Mouse (Mus musculus): Measurements from ENCODE around the gene Mob3a. TPM values are rescaled to one million over a fixed set of nuclear protein-coding genes. Genes with fewer than 3 reads are reported as not detected.

The Mob3a gene
- 33.3 and 34.2 TPM in 2 replicates for polyA plus RNA-seq (2012; rRNA removed)

GRCm38 (mm10) chr10:80701721-80702535 lies at the start of gene Mob3a, which contains the start of gene Izumo4:
Gene Mob3a (minus strand): TSS chr10:80701977.
Gene Izumo4 (plus strand): TSS chr10:80702184.

GRCm38 (mm10) chr10:80742180-80742978 lies 40.6 kb upstream of the Mob3a start, which contains the start of gene Ap3d1:
Gene Ap3d1 (minus strand): TSS chr10:80742264.

GRCm38 (mm10) chr10:80677942-80678436 lies 23.8 kb downstream of the Mob3a start, which contains the start of gene Mknk2:
Gene Mknk2 (minus strand): TSS chr10:80678112.

GRCm38 (mm10) chr10:80656863-80657623 lies 44.7 kb downstream of the Mob3a start, which contains the start of gene Btbd2:
Gene Btbd2 (minus strand): TSS chr10:80657071.

Other genes with a start within 250 kb of the Mob3a start
- gene Onecut3, start 207.1 kb downstream of the Mob3a start, polyA plus RNA-seq (2012; rRNA removed): 1.8 and 1.9 TPM in 2 replicates
- 0.56 TPM in 2 replicates for gene Atp8b3, start 162.9 kb downstream of the Mob3a start, polyA plus RNA-seq (2012; rRNA removed)
- 35.8 and 43.3 TPM in 2 replicates for gene Rexo1, start 140.4 kb downstream of the Mob3a start, polyA plus RNA-seq (2012; rRNA removed)
- 16.9 and 17.9 TPM in 2 replicates for gene Klf16, start 124.7 kb downstream of the Mob3a start, polyA plus RNA-seq (2012; rRNA removed)
- 158 and 169 TPM in 2 replicates for gene Abhd17a, start 111.6 kb downstream of the Mob3a start, polyA plus RNA-seq (2012; rRNA removed)
- gene Scamp4, start 99.1 kb downstream of the Mob3a start, polyA plus RNA-seq (2012; rRNA removed): 48.0 and 52.2 TPM in 2 replicates
- 7.8 and 8.9 TPM in 2 replicates for gene Adat3, start 99.1 kb downstream of the Mob3a start, polyA plus RNA-seq (2012; rRNA removed)
- gene Gm49322, start 96.0 kb downstream of the Mob3a start, polyA plus RNA-seq (2012; rRNA removed): 3.7 and 4.2 TPM in 2 replicates
- 179 and 190 TPM in 2 replicates for gene Csnk1g2, start 79.1 kb downstream of the Mob3a start, polyA plus RNA-seq (2012; rRNA removed)
- 67.4 and 77.7 TPM in 2 replicates for gene Btbd2, start 44.9 kb downstream of the Mob3a start, polyA plus RNA-seq (2012; rRNA removed)
- gene Mknk2, start 23.9 kb downstream of the Mob3a start, polyA plus RNA-seq (2012; rRNA removed): 72.1 and 74.4 TPM in 2 replicates
- 82.4 and 83.5 TPM in 2 replicates for gene Izumo4, start 207 bp upstream of the Mob3a start, polyA plus RNA-seq (2012; rRNA removed)
- 155 and 167 TPM in 2 replicates for gene Ap3d1, start 40.3 kb upstream of the Mob3a start, polyA plus RNA-seq (2012; rRNA removed)
- 28.5 and 36.1 TPM in 2 replicates for gene Dot1l, start 53.2 kb upstream of the Mob3a start, polyA plus RNA-seq (2012; rRNA removed)
- gene Sf3a2, start 96.2 kb upstream of the Mob3a start, polyA plus RNA-seq (2012; rRNA removed): 60.0 and 71.0 TPM in 2 replicates
- 107 TPM in 2 replicates for gene Plekhj1, start 96.6 kb upstream of the Mob3a start, polyA plus RNA-seq (2012; rRNA removed)
- 1.5 and 1.9 TPM in 2 replicates for gene Amh, start 103.3 kb upstream of the Mob3a start, polyA plus RNA-seq (2012; rRNA removed)
- gene Jsrp1, start 111.5 kb upstream of the Mob3a start, polyA plus RNA-seq (2012; rRNA removed): 0.63 and 2.8 TPM in 2 replicates
- gene Oaz1, start 124.7 kb upstream of the Mob3a start, polyA plus RNA-seq (2012; rRNA removed): 634 and 715 TPM in 2 replicates
- 14.4 and 14.9 TPM in 2 replicates for gene Lingo3, start 142.1 kb upstream of the Mob3a start, polyA plus RNA-seq (2012; rRNA removed)
- 352 and 380 TPM in 2 replicates for gene Lsm7, start 153.2 kb upstream of the Mob3a start, polyA plus RNA-seq (2012; rRNA removed)
- 111 and 118 TPM in 2 replicates for gene Sppl2b, start 153.3 kb upstream of the Mob3a start, polyA plus RNA-seq (2012; rRNA removed)
- gene Tmprss9, start 169.9 kb upstream of the Mob3a start, polyA plus RNA-seq (2012; rRNA removed): 0.26 and 0.32 TPM in 2 replicates
- gene Timm13, start 199.0 kb upstream of the Mob3a start, polyA plus RNA-seq (2012; rRNA removed): 206 and 221 TPM in 2 replicates
- 54.5 and 57.9 TPM in 2 replicates for gene Lmnb2, start 216.3 kb upstream of the Mob3a start, polyA plus RNA-seq (2012; rRNA removed)
- 8.2 and 10.9 TPM in 2 replicates for gene Gadd45b, start 228.1 kb upstream of the Mob3a start, polyA plus RNA-seq (2012; rRNA removed)